Mouse (Mus musculus) thymus, postnatal 25 days (tissue): ENCODE results near the gene Mrpl22.
A peak's percentile ranks its signal among the peaks of the same experiment; 100 is the strongest.
"Not testable (repeated sequence)": the region's sequence is repeated elsewhere in the genome, so short reads cannot be mapped to it uniquely, and the experiment has no call there.

Experiments used
- DNase-seq: peaks from one replicate; pipeline ENCODE4 v3.0.0; 2022

Mrpl22 gene

GRCm38 (mm10) chr11:58183579-58183978, 12.1 kb downstream of the Mrpl22 start:
- peak; percentile 42 for DNase-seq

GRCm38 (mm10) chr11:58189675-58190074, 18.2 kb downstream of the Mrpl22 start:
- DNase-seq = no peak

- no peak for DNase-seq
Observed at GRCm38 (mm10) chr11:58193326-58193725, 21.9 kb downstream of the Mrpl22 start.

GRCm38 (mm10) chr11:58193860-58194520, 22.5 kb downstream of the Mrpl22 start:
- no peak for DNase-seq

- no peak for DNase-seq
Observed at GRCm38 (mm10) chr11:58198663-58199062, 27.2 kb downstream of the Mrpl22 start.

- DNase-seq = peak; percentile 90
Observed at GRCm38 (mm10) chr11:58199229-58200037, 28.0 kb downstream of the Mrpl22 start, which contains the start of the genes Igtp and Irgm2. Gene Igtp (plus strand): TSS chr11:58199556. Gene Irgm2 (plus strand): TSS chr11:58199618.

GRCm38 (mm10) chr11:58200226-58200625, 28.8 kb downstream of the Mrpl22 start:
- DNase-seq = peak; percentile 60

GRCm38 (mm10) chr11:58201052-58201451, 29.6 kb downstream of the Mrpl22 start:
- DNase-seq = peak; percentile 66

GRCm38 (mm10) chr11:58210321-58210886, 38.9 kb downstream of the Mrpl22 start:
- DNase-seq = peak; percentile 59

GRCm38 (mm10) chr11:58211062-58211681, 39.7 kb downstream of the Mrpl22 start:
- peak; percentile 38 for DNase-seq

GRCm38 (mm10) chr11:58211682-58212067, 40.2 kb downstream of the Mrpl22 start:
- DNase-seq = no peak

- no peak for DNase-seq
Observed at GRCm38 (mm10) chr11:58213673-58214342, 42.3 kb downstream of the Mrpl22 start.

GRCm38 (mm10) chr11:58214391-58215048, 43.1 kb downstream of the Mrpl22 start:
- DNase-seq = peak; percentile 89

- DNase-seq = not testable (repeated sequence)
Observed at GRCm38 (mm10) chr11:58215049-58215430, 43.6 kb downstream of the Mrpl22 start.

- DNase-seq = no peak
Observed at GRCm38 (mm10) chr11:58215814-58216213, 44.4 kb downstream of the Mrpl22 start.

GRCm38 (mm10) chr11:58216823-58217222, 45.4 kb downstream of the Mrpl22 start:
- no peak for DNase-seq

GRCm38 (mm10) chr11:58223751-58224150, 52.3 kb downstream of the Mrpl22 start:
- peak; percentile 59 for DNase-seq

GRCm38 (mm10) chr11:58224313-58224712, 52.9 kb downstream of the Mrpl22 start:
- peak; percentile 74 for DNase-seq

GRCm38 (mm10) chr11:58224872-58225271, 53.4 kb downstream of the Mrpl22 start:
- DNase-seq = peak; percentile 39

- peak; percentile 80 for DNase-seq
Observed at GRCm38 (mm10) chr11:58225655-58226054, 54.2 kb downstream of the Mrpl22 start.

- no peak for DNase-seq
Observed at GRCm38 (mm10) chr11:58226425-58226824, 55.0 kb downstream of the Mrpl22 start.

- not testable (repeated sequence) for DNase-seq
Observed at GRCm38 (mm10) chr11:58228021-58228420, 56.6 kb downstream of the Mrpl22 start.
